Comparison of ENCODE assay signal across 8 mouse cellular contexts in genomic region chr16:18127871-18128563, GRCm38 (mm10). TPM values are rescaled to one million over a fixed set of nuclear protein-coding genes. Genes with fewer than 3 reads are reported as not detected.
DNase-seq lines count a peak whose midpoint lies in the region; ATAC-seq and TF ChIP-seq lines count a peak whose summit lies in the region.

No protein-coding gene starts in this region.

- ATAC-seq in heart, embryonic 13.5 days (ENCODE audit: extremely low read depth, insufficient number of reproducible peaks, low FRiP score, low TSS enrichment) = no peak
- ATAC-seq in embryonic facial prominence, embryonic 12.5 days (ENCODE audit: insufficient number of reproducible peaks, insufficient read depth, low FRiP score, low TSS enrichment) = no peak
- peak; percentile 36; the same call in 1 of the 2 replicates for ATAC-seq in intestine, embryonic 16.5 days
- peak; percentile 48 for ATAC-seq in neural tube, embryonic 13.5 days (ENCODE audit: low read depth)

- peaks cover 23% of the 10 kb centered on the region for H3K4me1 ChIP-seq in heart, embryonic 13.5 days
- H3K4me1 ChIP-seq in E14TG2a.4 (replicated peaks; ENCODE audit: low read depth, low read length) = peaks cover 21% of the 10 kb centered on the region
- 0 out of 2 replicates have a peak, but pooled peaks cover 6% of the 10 kb centered on the region for H3K4me1 ChIP-seq in embryonic facial prominence, embryonic 12.5 days
- H3K4me1 ChIP-seq in intestine, embryonic 16.5 days (ENCODE audit: control insufficient read depth, insufficient read depth, low read length) = peaks cover 23% of the 10 kb centered on the region
- H3K4me1 ChIP-seq in neural tube, embryonic 13.5 days (replicated peaks) = peaks cover 42% of the 10 kb centered on the region

- TF ChIP-seq CTCF in E14TG2a.4 (conservative IDR thresholded peaks at IDR 0.05; ENCODE audit: low read length) = no peak

- no peak overlapping the region for H3K27ac ChIP-seq in heart, embryonic 13.5 days (replicated peaks)
- 0 out of 2 replicates have a peak overlapping the region, but pooled peaks have one; percentile 25 for H3K27ac ChIP-seq in embryonic facial prominence, embryonic 12.5 days
- H3K27ac ChIP-seq in intestine, embryonic 16.5 days (ENCODE audit: low read length) = no peak overlapping the region
- H3K27ac ChIP-seq in neural tube, embryonic 13.5 days (replicated peaks) = peak overlapping the region; percentile 89

- H3K36me3 ChIP-seq in heart, embryonic 13.5 days = no peaks in the 10 kb centered on the region
- H3K36me3 ChIP-seq in E14TG2a.4 (ENCODE audit: insufficient read depth, low read length) = no peaks in the 10 kb centered on the region
- H3K36me3 ChIP-seq in embryonic facial prominence, embryonic 12.5 days = no peaks in the 10 kb centered on the region
- no peaks in the 10 kb centered on the region for H3K36me3 ChIP-seq in intestine, embryonic 16.5 days (ENCODE audit: control insufficient read depth, insufficient read depth, low read length)
- H3K36me3 ChIP-seq in neural tube, embryonic 13.5 days = no peaks in the 10 kb centered on the region

- WGBS in heart, embryonic 13.5 days = 3% methylated on average over 52 of the region's 52 CpGs
- WGBS in embryonic facial prominence, embryonic 12.5 days = 2% methylated on average over 47 of the region's 52 CpGs
- WGBS in intestine, embryonic 16.5 days = 1% methylated on average over 52 of the region's 52 CpGs
- WGBS in neural tube, embryonic 13.5 days = 2% methylated on average over 52 of the region's 52 CpGs

- H3K4me3 ChIP-seq in heart, embryonic 13.5 days = peak overlapping the region; percentile 76
- H3K4me3 ChIP-seq in E14TG2a.4 (replicated peaks; ENCODE audit: low read length) = peak overlapping the region; percentile 81
- H3K4me3 ChIP-seq in embryonic facial prominence, embryonic 12.5 days = peak overlapping the region; percentile 62
- peak overlapping the region; percentile 70 for H3K4me3 ChIP-seq in intestine, embryonic 16.5 days (ENCODE audit: low read length)
- H3K4me3 ChIP-seq in neural tube, embryonic 13.5 days = peak overlapping the region; percentile 77

- no peaks in the 10 kb centered on the region for H3K9me3 ChIP-seq in heart, embryonic 13.5 days
- no peaks in the 10 kb centered on the region for H3K9me3 ChIP-seq in E14TG2a.4 (ENCODE audit: low read length)
- no peaks in the 10 kb centered on the region for H3K9me3 ChIP-seq in embryonic facial prominence, embryonic 12.5 days
- no peaks in the 10 kb centered on the region for H3K9me3 ChIP-seq in intestine, embryonic 16.5 days (ENCODE audit: control insufficient read depth, low read length)
- no peaks in the 10 kb centered on the region for H3K9me3 ChIP-seq in neural tube, embryonic 13.5 days

- H3K9ac ChIP-seq in heart, embryonic 13.5 days = peak overlapping the region; percentile 79
- peak overlapping the region; percentile 74 for H3K9ac ChIP-seq in embryonic facial prominence, embryonic 12.5 days
- peak overlapping the region; percentile 73 for H3K9ac ChIP-seq in intestine, embryonic 16.5 days (ENCODE audit: low read depth, low read length)
- H3K9ac ChIP-seq in neural tube, embryonic 13.5 days = peak overlapping the region; percentile 94

- no peak for DNase-seq in heart, adult 9 months (ENCODE audit: low spot score in 2 of 2)
- DNase-seq in c-Kit-positive CD71-positive TER-119-positive erythroid progenitor cells, embryonic 14.5 days (ENCODE audit: low spot score) = no peak
- no peak for DNase-seq in left cerebral cortex, adult 18-20 months (ENCODE audit: low spot score in 2 of 2)

- H3K4me2 ChIP-seq in heart, embryonic 13.5 days = peak overlapping the region; percentile 97
- H3K4me2 ChIP-seq in embryonic facial prominence, embryonic 12.5 days (replicated peaks) = peak overlapping the region; percentile 99
- H3K4me2 ChIP-seq in intestine, embryonic 16.5 days (ENCODE audit: low read depth, low read length) = peak overlapping the region; percentile 99
- peak overlapping the region; percentile 81 for H3K4me2 ChIP-seq in neural tube, embryonic 13.5 days

- H3K27me3 ChIP-seq in heart, embryonic 13.5 days (replicated peaks) = peaks cover 93% of the 10 kb centered on the region
- H3K27me3 ChIP-seq in E14TG2a.4 (ENCODE audit: insufficient read depth, low read length) = peaks cover 92% of the 10 kb centered on the region
- H3K27me3 ChIP-seq in embryonic facial prominence, embryonic 12.5 days = peaks cover 48% of the 10 kb centered on the region
- peaks cover 9% of the 10 kb centered on the region for H3K27me3 ChIP-seq in intestine, embryonic 16.5 days (replicated peaks; ENCODE audit: control insufficient read depth, insufficient read depth, low read length)
- peaks cover 36% of the 10 kb centered on the region for H3K27me3 ChIP-seq in neural tube, embryonic 13.5 days

RNA-seq across cellular contexts. Expression of gene Rtn4r, which starts 0.6 kb away (rescaled TPM):
- 0.46 and 0.72 TPM in 2 replicates for polyA plus RNA-seq in heart, embryonic 13.5 days (2015; fragmentation: Nextera tagmentation; extraction: Ambion mirVana)
- polyA plus RNA-seq in embryonic facial prominence, embryonic 12.5 days (2016; fragmentation: Nextera tagmentation; extraction: Ambion mirVana) = 3.1 and 3.4 TPM in 2 replicates
- 0.73 and 2.4 TPM in 2 replicates for polyA plus RNA-seq in intestine, embryonic 16.5 days (2015; fragmentation: Nextera tagmentation; extraction: Ambion mirVana)
- polyA plus RNA-seq in neural tube, embryonic 13.5 days (2015; fragmentation: Nextera tagmentation; extraction: Ambion mirVana) = 19.6 and 23.9 TPM in 2 replicates
- total RNA-seq in left cerebral cortex, adult 18-20 months (2021) = 100 to 1,000 TPM; 128 to 135 TPM

RNA-seq across cellular contexts. Expression of gene Prodh, which starts 38.0 kb away (rescaled TPM):
- polyA plus RNA-seq in heart, embryonic 13.5 days (2015; fragmentation: Nextera tagmentation; extraction: Ambion mirVana) = 6.8 and 8.0 TPM in 2 replicates
- polyA plus RNA-seq in embryonic facial prominence, embryonic 12.5 days (2016; fragmentation: Nextera tagmentation; extraction: Ambion mirVana) = 11.1 and 11.3 TPM in 2 replicates
- 20.1 and 24.4 TPM in 2 replicates for polyA plus RNA-seq in intestine, embryonic 16.5 days (2015; fragmentation: Nextera tagmentation; extraction: Ambion mirVana)
- polyA plus RNA-seq in neural tube, embryonic 13.5 days (2015; fragmentation: Nextera tagmentation; extraction: Ambion mirVana) = 3.2 and 4.7 TPM in 2 replicates
- total RNA-seq in left cerebral cortex, adult 18-20 months (2021) = 10 to 100 TPM; 30.6 to 37.2 TPM

Comparison
In these comparisons a context has a peak if more than half of its experiments do, and no peak if none do; other contexts are left out.
1. ATAC-seq: peak in intestine, embryonic 16.5 days (single experiment) and neural tube, embryonic 13.5 days (single experiment); none in heart, embryonic 13.5 days (single experiment) and embryonic facial prominence, embryonic 12.5 days (single experiment).
2. H3K27ac ChIP-seq: peak in embryonic facial prominence, embryonic 12.5 days (single experiment) and neural tube, embryonic 13.5 days (single experiment); none in heart, embryonic 13.5 days (single experiment) and intestine, embryonic 16.5 days (single experiment).
3. Peak in every context shown above with its lines, with median percentiles within 50 percentile points of each other: H3K4me2 ChIP-seq, H3K4me3 ChIP-seq and H3K9ac ChIP-seq.